Mouse (Mus musculus): ENCODE results near the gene Wfdc21.

Wfdc21 gene

DNA sequence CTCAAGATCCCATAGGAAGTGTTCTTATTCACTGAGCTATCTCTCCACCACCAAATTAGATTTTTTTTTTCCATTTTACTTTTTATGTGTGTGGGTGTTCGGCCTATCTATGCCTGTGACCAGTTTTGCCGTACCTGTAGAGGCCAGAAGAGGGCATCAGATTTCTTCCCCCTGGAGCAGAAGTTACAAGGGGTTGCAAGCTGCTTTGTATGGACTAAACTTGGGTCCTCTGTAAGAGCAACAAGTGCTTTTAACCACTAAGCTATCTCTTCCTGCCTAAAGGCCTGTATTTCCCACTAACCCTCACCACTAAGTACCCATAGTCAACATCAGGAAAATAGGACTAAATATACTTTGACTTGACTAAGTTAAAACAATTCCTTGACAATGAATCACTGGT lies 37.9 kb downstream of the Wfdc21 start:
- no peak for TF ChIP-seq GATA4 (IDR thresholded peaks at IDR 0.05; ENCODE audit: insufficient replicate concordance, low read length)

DNA sequence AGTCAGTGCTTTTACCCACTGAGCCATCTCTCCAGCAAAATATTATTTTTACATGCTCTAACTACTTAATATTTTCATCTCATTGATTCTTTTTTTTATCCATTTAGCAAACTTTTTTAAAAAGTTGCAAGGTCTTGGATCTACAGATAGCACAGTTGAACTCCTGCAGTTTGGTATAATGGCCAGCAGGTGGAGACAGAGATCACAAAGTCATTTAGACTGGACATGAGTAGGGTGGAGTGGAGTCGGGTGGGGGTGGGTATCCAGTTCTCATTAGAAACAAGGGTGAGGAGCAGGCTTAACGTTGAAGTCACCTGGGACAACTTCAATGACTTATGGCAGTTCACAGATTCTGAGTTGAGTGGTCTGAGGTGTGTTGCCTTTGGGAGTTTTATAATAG lies 38.6 kb downstream of the Wfdc21 start:
- TF ChIP-seq GATA4 (IDR thresholded peaks at IDR 0.05; ENCODE audit: insufficient replicate concordance, low read length): no peak

DNA sequence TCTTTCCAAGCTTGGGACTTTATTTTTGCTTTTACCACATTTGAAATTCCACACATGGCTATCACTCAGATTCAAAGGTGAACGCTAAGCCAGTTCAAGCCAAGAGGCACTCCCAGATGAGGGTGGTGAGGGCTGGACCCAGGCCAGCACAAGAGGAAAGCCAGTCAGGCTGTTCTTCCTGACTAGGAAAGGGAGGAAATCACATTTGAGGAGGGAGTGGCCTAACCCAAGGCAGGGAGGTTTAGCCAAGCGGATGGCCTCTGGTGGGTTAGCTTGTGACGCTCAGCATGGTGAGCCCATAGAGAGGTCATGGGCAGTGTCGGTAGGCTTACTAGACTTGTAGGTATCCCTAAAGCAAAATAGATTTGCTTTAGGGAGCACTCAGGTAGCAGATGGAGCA lies 40.1 kb downstream of the Wfdc21 start:
- no peak for TF ChIP-seq GATA4 (IDR thresholded peaks at IDR 0.05; ENCODE audit: insufficient replicate concordance, low read length)

DNA sequence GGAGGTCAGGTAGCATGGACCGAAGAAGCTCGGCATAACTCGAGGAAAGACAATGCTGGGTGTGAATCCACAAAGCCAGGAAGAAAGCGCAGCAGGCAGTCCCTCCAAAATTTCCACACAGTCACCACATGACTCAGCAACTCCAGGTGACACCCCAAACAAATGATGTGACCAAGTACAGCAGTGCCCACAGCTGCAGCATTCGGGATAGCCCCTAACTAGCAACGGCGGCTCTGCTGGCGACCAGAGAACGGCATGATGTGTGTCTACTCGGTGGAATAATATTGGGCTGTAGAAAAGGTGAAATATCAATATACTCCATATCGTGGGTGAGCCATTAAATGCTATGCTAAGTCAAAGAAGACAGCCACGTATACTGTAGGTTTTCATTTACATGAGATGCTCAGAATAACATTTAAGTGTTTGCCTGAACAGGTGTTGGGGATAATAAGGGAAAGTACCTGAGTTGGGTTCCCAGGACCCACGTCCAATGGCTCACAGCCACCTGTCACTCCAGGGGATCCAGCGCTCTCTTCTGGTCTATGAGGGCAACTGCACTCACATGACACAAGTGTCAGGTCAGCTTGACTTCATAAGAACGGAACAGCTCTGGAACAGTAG lies 40.8 kb downstream of the Wfdc21 start:
- no peak for TF ChIP-seq GATA4 (IDR thresholded peaks at IDR 0.05; ENCODE audit: insufficient replicate concordance, low read length)

DNA sequence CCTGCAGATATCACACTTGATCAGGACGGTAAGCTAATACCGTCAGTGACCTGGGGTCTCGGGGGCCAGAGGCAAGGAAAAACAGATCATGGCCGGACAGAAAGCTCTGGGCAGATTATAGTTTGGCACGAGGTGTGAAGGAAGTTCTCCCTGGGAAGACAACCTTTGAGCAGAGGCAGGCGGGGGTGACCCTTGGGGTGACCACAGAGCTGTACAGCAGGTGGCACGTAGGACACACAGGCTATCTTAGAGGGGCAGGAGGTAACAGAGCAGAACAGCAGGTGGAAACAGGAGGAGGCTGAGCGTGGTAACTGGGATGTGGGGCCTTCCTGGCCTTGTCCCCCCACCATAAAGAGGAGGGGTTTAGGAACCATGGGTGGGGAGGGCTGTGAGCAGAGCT lies 41.6 kb downstream of the Wfdc21 start:
- no peak for TF ChIP-seq GATA4 (IDR thresholded peaks at IDR 0.05; ENCODE audit: insufficient replicate concordance, low read length)

DNA sequence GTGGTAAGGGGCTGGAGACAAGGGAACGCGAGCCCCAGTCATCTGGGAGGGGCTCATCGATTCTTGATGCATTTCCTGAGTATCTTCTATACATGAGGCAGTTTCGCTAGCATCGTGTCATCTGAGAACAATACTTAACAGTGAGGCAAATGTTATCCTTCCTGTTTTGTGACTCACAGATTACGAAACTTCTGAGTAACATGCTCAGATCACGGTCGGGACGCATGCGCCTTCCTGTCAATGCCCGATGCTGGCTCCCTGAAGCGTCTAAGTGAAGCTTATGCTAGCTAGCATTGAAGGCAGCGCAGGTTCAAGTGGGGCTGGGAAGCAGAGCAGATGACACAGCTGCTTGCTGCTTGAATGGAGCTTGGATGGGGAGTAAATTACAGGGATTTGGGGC lies 42.5 kb downstream of the Wfdc21 start:
- no peak for TF ChIP-seq GATA4 (IDR thresholded peaks at IDR 0.05; ENCODE audit: insufficient replicate concordance, low read length)

DNA sequence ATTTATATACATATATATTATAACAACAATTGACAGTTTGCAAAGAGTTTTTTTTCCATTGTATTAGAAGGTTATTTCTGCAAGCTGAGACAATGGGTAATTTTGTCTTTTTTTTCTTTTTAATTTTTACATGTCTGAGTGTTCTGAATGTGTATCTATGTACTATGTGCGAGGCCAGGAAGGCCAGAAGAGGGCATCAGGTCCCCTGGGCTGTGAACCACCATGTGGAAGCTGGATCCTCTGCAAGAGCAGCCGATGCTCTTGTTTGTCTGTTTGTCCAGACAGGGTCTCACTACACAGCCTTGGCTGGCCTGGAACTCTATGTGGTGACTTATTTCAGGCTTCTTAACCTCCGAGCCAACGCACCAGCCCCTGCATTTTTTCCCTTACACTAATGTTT lies 44.4 kb downstream of the Wfdc21 start:
- no peak for TF ChIP-seq GATA4 (IDR thresholded peaks at IDR 0.05; ENCODE audit: insufficient replicate concordance, low read length)

DNA sequence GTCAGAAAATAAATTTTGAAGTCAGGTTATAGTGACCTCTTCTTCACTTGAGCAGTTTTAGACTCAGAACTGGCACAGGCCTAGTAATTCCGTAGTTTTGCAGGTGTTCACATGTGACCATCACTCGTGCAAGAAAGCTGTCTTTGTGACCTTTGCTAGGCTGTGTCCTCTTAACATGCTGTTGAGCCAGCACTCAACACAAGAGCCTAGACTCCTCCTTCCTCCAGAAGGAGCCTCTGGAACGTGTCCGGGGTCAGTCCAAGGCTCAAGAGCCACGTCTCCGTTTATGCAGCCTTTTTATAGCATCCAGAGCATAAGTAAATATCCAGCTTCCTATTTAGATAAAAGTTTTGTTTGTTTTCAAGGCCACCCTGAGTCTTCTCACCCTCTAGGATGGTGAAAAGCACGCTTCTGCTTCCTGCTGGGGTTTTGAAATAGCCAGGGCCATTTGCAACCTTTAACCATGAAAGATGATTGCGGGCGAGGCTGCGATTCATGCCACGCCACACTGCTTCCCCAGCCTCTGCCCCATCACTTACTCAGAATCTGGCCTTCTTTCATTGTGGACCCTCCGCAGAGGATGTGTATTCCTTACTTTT lies 45.7 kb downstream of the Wfdc21 start:
- TF ChIP-seq GATA4 (IDR thresholded peaks at IDR 0.05; ENCODE audit: insufficient replicate concordance, low read length): no peak

DNA sequence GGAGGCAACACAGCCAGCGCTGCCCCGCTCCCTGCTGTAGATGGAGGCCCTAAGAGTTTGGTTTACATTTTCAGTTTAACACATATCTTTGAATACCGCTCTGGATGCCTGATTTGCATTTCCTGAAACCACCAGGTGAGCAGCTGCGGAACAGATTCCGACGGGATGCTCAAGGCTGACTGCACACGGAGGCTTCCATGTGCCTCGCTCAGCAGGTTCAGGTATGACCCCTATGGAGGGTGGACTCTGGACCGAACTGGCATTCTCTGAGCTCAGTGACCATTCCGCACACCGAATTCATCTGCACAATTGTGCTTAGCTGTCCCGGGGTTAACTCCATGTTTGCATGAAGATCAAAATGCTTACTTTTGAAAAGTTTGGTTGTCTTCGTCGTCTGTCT lies 46.5 kb downstream of the Wfdc21 start:
- TF ChIP-seq GATA4 (IDR thresholded peaks at IDR 0.05; ENCODE audit: insufficient replicate concordance, low read length): no peak

DNA sequence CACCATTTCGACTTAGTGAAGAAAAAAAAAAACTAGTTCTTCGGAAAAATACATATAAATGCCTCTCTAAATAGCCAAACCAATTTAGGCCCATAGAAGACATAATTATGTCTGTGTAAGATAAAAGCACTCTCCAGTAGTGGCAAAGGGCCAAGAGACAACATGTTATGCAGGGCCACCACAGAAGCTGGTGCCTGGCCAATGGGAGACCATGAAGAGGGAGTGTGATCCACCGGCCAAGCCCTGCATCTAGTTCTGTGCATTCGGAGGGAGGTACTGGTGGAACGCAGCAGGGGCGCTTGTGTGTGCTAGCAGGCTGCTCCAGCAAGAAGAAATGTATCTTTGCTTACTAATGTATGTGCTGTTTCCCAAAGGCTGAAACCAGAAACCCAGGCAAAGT lies 49.4 kb downstream of the Wfdc21 start:
- TF ChIP-seq GATA4 (IDR thresholded peaks at IDR 0.05; ENCODE audit: insufficient replicate concordance, low read length): no peak

DNA sequence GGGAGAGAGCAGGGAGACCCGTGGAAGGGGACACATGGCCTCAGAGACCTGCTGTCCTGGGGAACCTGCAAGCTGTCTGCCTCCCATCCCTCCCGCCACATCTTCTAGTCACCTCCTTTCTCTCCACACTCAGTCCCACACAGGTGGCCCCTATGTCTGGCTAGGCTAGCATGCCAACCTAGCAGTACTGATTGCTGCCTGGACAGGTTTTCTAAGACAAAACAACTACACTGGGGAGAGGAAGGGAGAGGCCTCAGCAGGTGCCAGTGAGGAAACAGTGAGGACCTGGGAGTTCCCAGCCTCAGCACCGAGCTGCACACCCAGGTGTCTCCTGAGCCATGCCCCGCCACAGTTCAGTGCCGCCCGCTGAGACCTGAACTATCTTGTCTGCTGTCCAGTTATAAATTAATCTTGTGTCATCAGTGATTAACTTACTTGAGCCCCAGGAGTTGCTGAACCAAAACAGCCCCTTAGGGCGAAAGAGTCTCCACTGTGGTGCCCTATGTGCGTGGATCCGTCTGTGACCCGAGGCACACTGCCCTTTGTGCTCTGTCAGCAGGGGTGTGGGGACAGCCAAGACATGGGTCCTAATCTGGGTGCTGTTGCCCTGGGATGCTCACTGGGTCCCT lies 50.4 kb downstream of the Wfdc21 start:
- no peak for TF ChIP-seq GATA4 (IDR thresholded peaks at IDR 0.05; ENCODE audit: insufficient replicate concordance, low read length)

DNA sequence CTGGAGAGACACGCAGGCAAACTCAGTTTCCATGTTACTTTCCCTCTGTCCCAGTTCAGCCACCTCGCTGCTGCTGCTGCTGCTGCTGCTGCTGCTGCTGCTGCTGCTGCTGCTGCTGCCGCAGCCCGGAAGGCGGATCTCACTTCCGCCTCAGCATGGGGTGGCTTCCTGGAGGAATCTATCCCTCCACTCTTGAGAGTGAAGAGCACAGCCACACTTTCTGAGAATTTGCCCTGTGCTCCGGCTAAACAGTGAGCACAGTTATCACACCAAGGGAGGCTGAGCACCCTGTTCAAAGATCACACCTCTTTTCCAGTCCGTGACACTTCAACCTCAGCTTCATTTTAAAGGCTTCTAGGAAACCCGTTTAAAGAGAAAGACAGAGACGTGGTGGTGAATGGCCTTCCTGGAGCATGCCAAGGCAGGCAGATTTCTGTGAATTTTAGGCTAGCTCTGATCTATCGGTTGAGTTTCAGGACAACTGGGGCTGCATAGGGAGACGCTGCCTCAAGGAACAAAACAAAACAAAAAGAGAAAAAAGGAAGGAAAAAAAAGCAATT lies 53.2 kb downstream of the Wfdc21 start:
- TF ChIP-seq GATA4 (IDR thresholded peaks at IDR 0.05; ENCODE audit: insufficient replicate concordance, low read length): no peak

DNA sequence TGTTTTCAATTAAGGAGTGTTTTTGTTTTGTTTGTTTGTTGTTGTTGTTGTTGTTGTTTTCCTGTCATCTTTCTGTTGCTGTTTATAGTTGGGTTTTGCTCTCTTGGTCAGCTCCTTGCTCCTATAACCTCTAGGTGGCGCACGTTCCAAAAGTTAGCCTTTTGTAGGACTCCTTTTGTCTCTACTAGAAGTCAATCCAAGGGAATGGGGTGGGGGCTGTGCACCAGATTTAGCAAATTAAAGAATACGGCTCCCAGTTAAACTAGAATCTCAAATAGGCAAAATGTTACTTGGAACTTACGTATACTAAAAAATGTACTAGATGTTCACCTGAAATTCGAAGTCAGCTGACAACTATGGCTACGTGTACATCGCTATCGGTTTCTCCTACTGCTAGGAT lies 55.4 kb downstream of the Wfdc21 start:
- TF ChIP-seq GATA4 (IDR thresholded peaks at IDR 0.05; ENCODE audit: insufficient replicate concordance, low read length): no peak
